Mouse (Mus musculus) megakaryocyte, embryonic 14.5 days (primary cell): ENCODE measurements around the gene Ass1.

Experiments used
- FLI1 ChIP-seq: IDR thresholded peaks from 2 replicates; pipeline ENCODE4 v1.6.1; 2012; ENCODE audit warnings: low read length, inconsistent platforms, mixed read lengths
- GATA1 ChIP-seq: IDR thresholded peaks from 3 replicates; pipeline ENCODE4 v1.6.1; 2012; ENCODE audit warnings: mixed read lengths, low read length, inconsistent platforms, borderline replicate concordance

- TF ChIP-seq FLI1: no peak
- no peak for TF ChIP-seq GATA1
Measured at GRCm38 (mm10) chr2:31446456-31446855, 23.6 kb upstream of the Ass1 start.
